Mouse (Mus musculus) C2C12 (cell line): ENCODE results near the gene Btbd11.

ENCODE experiments used
- CTCF ChIP-seq: IDR thresholded peaks from one replicate; pipeline ENCODE4 v1.5.1; 2011; ENCODE audit not compliant: control insufficient read depth, insufficient read depth, insufficient read length
- FOSL1 ChIP-seq: IDR thresholded peaks from one replicate; pipeline ENCODE4 v1.8.0; 2011; ENCODE audit warnings: mild to moderate bottlenecking, low read length; ENCODE audit not compliant: poor library complexity, insufficient read depth, severe bottlenecking
- MAX ChIP-seq: IDR thresholded peaks from one replicate; pipeline ENCODE4 v1.6.1; 2011; ENCODE audit warnings: mild to moderate bottlenecking, control low read depth

DNA sequence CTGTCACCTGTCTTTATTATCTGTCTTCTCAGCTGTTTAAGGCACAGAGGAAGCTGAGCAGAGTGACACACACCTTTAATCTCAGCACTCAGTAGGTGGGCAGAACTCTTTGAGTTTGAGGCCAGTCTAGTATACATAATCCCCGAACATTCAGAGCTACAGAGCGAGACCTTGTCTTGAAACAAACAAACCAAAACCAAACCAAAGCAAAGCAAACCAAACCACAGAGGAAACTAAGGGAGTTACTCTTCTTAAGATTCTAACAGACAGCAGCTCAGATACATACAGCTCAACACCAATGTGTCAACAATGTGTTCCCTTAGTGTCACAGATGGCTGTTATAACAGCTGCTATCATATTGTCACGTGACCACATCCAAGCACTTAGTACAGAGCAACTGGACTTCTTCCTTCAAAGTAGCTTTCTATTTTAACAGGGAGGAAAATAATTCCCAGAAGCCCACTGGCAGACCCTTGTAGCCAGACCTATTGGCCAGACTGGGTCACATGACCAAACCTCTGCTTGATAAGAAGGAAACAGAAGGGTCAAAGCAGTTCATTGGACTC lies 27.0 kb upstream of the Btbd11 start:
- TF ChIP-seq FOSL1 (no peak), CTCF (no peak), MAX (no peak)
